Mouse (Mus musculus) hindbrain, embryonic 13.5 days (tissue): ENCODE measurements at regions not wholly inside any gene's neighbourhood (a gene's known extent, or its start where the extent isn't known, plus 50 kb on each side); places are given as distances from the start of the nearest gene placed in this dataset.

ENCODE experiments used
- ATAC-seq: fragments of 200-750 bp; cut with Nextera tagmentation; 2 replicates; pipeline ENCODE4 v1.8.0; 2017; ENCODE audit warnings: moderate TSS enrichment; ENCODE audit not compliant: low FRiP score
- H3K27ac ChIP-seq: fragments of 300-500 bp; sonication (generic); 2 replicates; pipeline ENCODE4 v1.5.1; 2015; ENCODE audit warnings: inconsistent platforms, mild to moderate bottlenecking, moderate library complexity
- H3K27me3 ChIP-seq: fragments of 300-500 bp; sonication (generic); 2 replicates; pipeline ENCODE4 v1.6.1; 2015; ENCODE audit warnings: mild to moderate bottlenecking, inconsistent platforms
- H3K36me3 ChIP-seq: fragments of 300-500 bp; sonication (generic); 2 replicates; pipeline ENCODE4 v1.6.1; 2015; ENCODE audit warnings: mild to moderate bottlenecking, inconsistent platforms
- H3K4me1 ChIP-seq: fragments of 300-500 bp; sonication (generic); replicated peaks from 2 replicates; pipeline ENCODE4 v1.6.1; 2015; ENCODE audit warnings: inconsistent platforms
- H3K4me2 ChIP-seq: fragments of 300-500 bp; sonication (generic); 2 replicates; pipeline ENCODE4 v1.6.1; 2015; ENCODE audit warnings: inconsistent platforms, mild to moderate bottlenecking, moderate library complexity
- H3K4me3 ChIP-seq: fragments of 300-500 bp; sonication (generic); 2 replicates; pipeline ENCODE4 v1.5.1; 2015; ENCODE audit warnings: mild to moderate bottlenecking, inconsistent platforms
- H3K9ac ChIP-seq: fragments of 300-500 bp; sonication (generic); 2 replicates; pipeline ENCODE4 v1.6.1; 2015; ENCODE audit warnings: mild to moderate bottlenecking, inconsistent platforms
- H3K9me3 ChIP-seq: fragments of 300-500 bp; sonication (generic); 2 replicates; pipeline ENCODE4 v1.6.1; 2016; ENCODE audit warnings: inconsistent platforms
- WGBS: fragments of 180-500 bp; shearing (Covaris S2); methylation state at CpG from one replicate; pipeline ENCODE4 v1.1.7; 2015; 5-methylcytosine and 5-hydroxymethylcytosine counted together

- WGBS, result 87% methylated on average over 5 of the region's 5 CpGs
- Histone ChIP-seq H3K36me3 (no peaks in the 10 kb centered on the region), H3K4me2 (no peak overlapping the region), H3K4me3 (no peak overlapping the region), H3K9ac (no peak overlapping the region), H3K9me3 (no peaks in the 10 kb centered on the region), H3K27me3 (peaks cover 21% of the 10 kb centered on the region; the same call in 1 of the 2 replicates), H3K27ac (no peak overlapping the region), H3K4me1 (peaks cover 10% of the 10 kb centered on the region)
- no peak for ATAC-seq
These were observed 538.4 kb downstream of the Ccdc171 start for GRCm38 (mm10) chr4:84063755-84064154.

GRCm38 (mm10) chr4:84064614-84065456, 539.5 kb downstream of the Ccdc171 start:
- no peak overlapping the region for H3K4me2 ChIP-seq
- peaks cover 21% of the 10 kb centered on the region; the same call in 1 of the 2 replicates for H3K27me3 ChIP-seq
- WGBS, result 22% methylated on average over 15 of the region's 15 CpGs
- H3K9ac ChIP-seq, result no peak overlapping the region
- H3K4me3 ChIP-seq, result no peak overlapping the region
- peak; percentile 80 for ATAC-seq
- H3K36me3 ChIP-seq, result no peaks in the 10 kb centered on the region
- H3K4me1 ChIP-seq, result peaks cover 18% of the 10 kb centered on the region
- H3K27ac ChIP-seq, result no peak overlapping the region
- no peaks in the 10 kb centered on the region for H3K9me3 ChIP-seq

- H3K4me1 ChIP-seq, result peaks cover 19% of the 10 kb centered on the region
- H3K36me3 ChIP-seq, result no peaks in the 10 kb centered on the region
- WGBS, result 64% methylated on average over 12 of the region's 12 CpGs
- no peak for ATAC-seq
- H3K4me3 ChIP-seq, result no peak overlapping the region
- H3K4me2 ChIP-seq, result no peak overlapping the region
- H3K27me3 ChIP-seq, result peaks cover 21% of the 10 kb centered on the region; the same call in 1 of the 2 replicates
- no peak overlapping the region for H3K27ac ChIP-seq
- no peaks in the 10 kb centered on the region for H3K9me3 ChIP-seq
- no peak overlapping the region for H3K9ac ChIP-seq
These were observed 540.2 kb downstream of the Ccdc171 start for GRCm38 (mm10) chr4:84065457-84066124.

GRCm38 (mm10) chr4:84067931-84068575, 542.7 kb downstream of the Ccdc171 start:
- no peaks in the 10 kb centered on the region for H3K9me3 ChIP-seq
- 0 out of 2 replicates have a peak, but pooled peaks cover 8% of the 10 kb centered on the region for H3K27me3 ChIP-seq
- peaks cover 19% of the 10 kb centered on the region for H3K4me1 ChIP-seq
- no peak overlapping the region for H3K4me2 ChIP-seq
- H3K27ac ChIP-seq, result no peak overlapping the region
- no peaks in the 10 kb centered on the region for H3K36me3 ChIP-seq
- ATAC-seq, result no peak
- H3K4me3 ChIP-seq, result no peak overlapping the region
- WGBS, result 76% methylated on average over 14 of the region's 14 CpGs
- H3K9ac ChIP-seq, result no peak overlapping the region

GRCm38 (mm10) chr4:84068947-84069663, 543.8 kb downstream of the Ccdc171 start:
- Histone ChIP-seq H3K36me3 (no peaks in the 10 kb centered on the region), H3K4me1 (peaks cover 19% of the 10 kb centered on the region), H3K9me3 (no peaks in the 10 kb centered on the region), H3K27me3 (0 out of 2 replicates have a peak, but pooled peaks cover 3% of the 10 kb centered on the region), H3K9ac (no peak overlapping the region), H3K4me2 (no peak overlapping the region), H3K4me3 (no peak overlapping the region), H3K27ac (no peak overlapping the region)
- no peak for ATAC-seq
- WGBS, result 46% methylated on average over 11 of the region's 11 CpGs

- no peak; the same call in 1 of the 2 replicates for ATAC-seq
- WGBS, result 69% methylated on average over 13 of the region's 13 CpGs
These were observed 544.3 kb downstream of the Ccdc171 start for GRCm38 (mm10) chr4:84069681-84070080.

GRCm38 (mm10) chr4:84070089-84070488, 544.7 kb downstream of the Ccdc171 start:
- Histone ChIP-seq H3K27me3 (no peaks in the 10 kb centered on the region), H3K27ac (peak overlapping the region; percentile 30; the same call in 1 of the 2 replicates), H3K36me3 (no peaks in the 10 kb centered on the region), H3K4me2 (no peak overlapping the region), H3K4me3 (no peak overlapping the region), H3K9me3 (no peaks in the 10 kb centered on the region), H3K4me1 (peaks cover 12% of the 10 kb centered on the region), H3K9ac (no peak overlapping the region)
- 75% methylated on average over 4 of the region's 4 CpGs for WGBS
- ATAC-seq, result no peak

More at GRCm38 (mm10) chr4:84069681-84070080, 544.3 kb downstream of the Ccdc171 start:
- H3K4me3 ChIP-seq, result no peak overlapping the region
- no peak overlapping the region for H3K9ac ChIP-seq
- peaks cover 13% of the 10 kb centered on the region for H3K4me1 ChIP-seq
- no peaks in the 10 kb centered on the region for H3K9me3 ChIP-seq
- peak overlapping the region; percentile 30; the same call in 1 of the 2 replicates for H3K27ac ChIP-seq
- no peaks in the 10 kb centered on the region for H3K36me3 ChIP-seq
- no peaks in the 10 kb centered on the region for H3K27me3 ChIP-seq
- no peak overlapping the region for H3K4me2 ChIP-seq

- H3K4me3 ChIP-seq, result no peak overlapping the region
- H3K27ac ChIP-seq, result no peak overlapping the region
- peaks cover 9% of the 10 kb centered on the region for H3K4me1 ChIP-seq
- 83% methylated on average over 5 of the region's 5 CpGs for WGBS
- ATAC-seq, result no peak
- H3K9ac ChIP-seq, result no peak overlapping the region
- no peaks in the 10 kb centered on the region for H3K9me3 ChIP-seq
- H3K27me3 ChIP-seq, result no peaks in the 10 kb centered on the region
- H3K4me2 ChIP-seq, result no peak overlapping the region
- H3K36me3 ChIP-seq, result no peaks in the 10 kb centered on the region
These were observed 546.8 kb downstream of the Ccdc171 start for GRCm38 (mm10) chr4:84072096-84072495.

- Histone ChIP-seq H3K27me3 (no peaks in the 10 kb centered on the region), H3K4me3 (no peak overlapping the region), H3K36me3 (no peaks in the 10 kb centered on the region), H3K4me1 (no peaks in the 10 kb centered on the region), H3K9ac (no peak overlapping the region), H3K4me2 (no peak overlapping the region), H3K27ac (no peak overlapping the region), H3K9me3 (no peaks in the 10 kb centered on the region)
- no peak for ATAC-seq
- 96% methylated on average over 1 of the region's 1 CpGs for WGBS
These were observed 551.2 kb downstream of the Ccdc171 start for GRCm38 (mm10) chr4:84076526-84076925.

- no peaks in the 10 kb centered on the region for H3K36me3 ChIP-seq
- no peak overlapping the region for H3K4me2 ChIP-seq
- H3K9me3 ChIP-seq, result no peaks in the 10 kb centered on the region
- 88% methylated on average over 2 of the region's 2 CpGs for WGBS
- H3K27ac ChIP-seq, result no peak overlapping the region
- H3K9ac ChIP-seq, result no peak overlapping the region
- no peaks in the 10 kb centered on the region for H3K27me3 ChIP-seq
- no peaks in the 10 kb centered on the region for H3K4me1 ChIP-seq
- no peak for ATAC-seq
- H3K4me3 ChIP-seq, result no peak overlapping the region
These were observed 554.2 kb downstream of the Ccdc171 start for GRCm38 (mm10) chr4:84079516-84079915.

GRCm38 (mm10) chr4:84081518-84081917, 556.2 kb downstream of the Ccdc171 start:
- WGBS, result 75% methylated on average over 7 of the region's 7 CpGs
- ATAC-seq, result no peak

GRCm38 (mm10) chr4:84088166-84088565, 562.8 kb downstream of the Ccdc171 start:
- H3K27me3 ChIP-seq, result no peaks in the 10 kb centered on the region
- no peak overlapping the region for H3K4me3 ChIP-seq
- H3K4me2 ChIP-seq, result no peak overlapping the region
- H3K9me3 ChIP-seq, result no peaks in the 10 kb centered on the region
- no peak overlapping the region for H3K27ac ChIP-seq
- peaks cover 7% of the 10 kb centered on the region; the same call in 1 of the 2 replicates for H3K4me1 ChIP-seq
- WGBS, result 85% methylated on average over 12 of the region's 12 CpGs
- ATAC-seq, result no peak
- H3K9ac ChIP-seq, result no peak overlapping the region
- H3K36me3 ChIP-seq, result no peaks in the 10 kb centered on the region

More at GRCm38 (mm10) chr4:84081518-84081917, 556.2 kb downstream of the Ccdc171 start:
- Histone ChIP-seq H3K27me3 (no peaks in the 10 kb centered on the region), H3K9me3 (no peaks in the 10 kb centered on the region), H3K4me1 (no peaks in the 10 kb centered on the region), H3K4me3 (no peak overlapping the region), H3K4me2 (no peak overlapping the region), H3K27ac (no peak overlapping the region), H3K9ac (no peak overlapping the region), H3K36me3 (no peaks in the 10 kb centered on the region)
